Mouse (Mus musculus) neural tube, embryonic 14.5 days (tissue): Measurements from ENCODE around the gene Gm20388. TPM values are rescaled to one million over a fixed set of nuclear protein-coding genes. Genes with fewer than 3 reads are reported as not detected.
A peak's percentile ranks its signal among the peaks of the same experiment; 100 is the strongest.
"Not testable (repeated sequence)": the region's sequence is repeated elsewhere in the genome, so short reads cannot be mapped to it uniquely, and the experiment has no call there.

Experiments
- ATAC-seq: fragments of 200-750 bp; cut with Nextera tagmentation; 2 replicates; pipeline ENCODE4 v1.8.0; 2017; ENCODE audit warnings: low read depth, mild to moderate bottlenecking, moderate TSS enrichment, moderate library complexity
- H3K27ac ChIP-seq: fragments of 300-500 bp; sonication (generic); 2 replicates; pipeline ENCODE4 v1.5.1; 2014; ENCODE audit warnings: low read depth, mild to moderate bottlenecking, control low read depth, low read length, moderate library complexity, mixed read lengths
- H3K27me3 ChIP-seq: fragments of 300-500 bp; sonication (generic); 2 replicates; pipeline ENCODE4 v1.6.1; 2014; ENCODE audit warnings: low read length; ENCODE audit not compliant: control insufficient read depth, insufficient read depth
- H3K36me3 ChIP-seq: fragments of 300-500 bp; sonication (generic); 2 replicates; pipeline ENCODE4 v1.6.1; 2014; ENCODE audit warnings: low read length, mixed read lengths; ENCODE audit not compliant: control insufficient read depth, insufficient read depth
- H3K4me1 ChIP-seq: fragments of 300-500 bp; sonication (generic); 2 replicates; pipeline ENCODE4 v1.6.1; 2014; ENCODE audit warnings: low read length; ENCODE audit not compliant: control insufficient read depth, insufficient read depth
- H3K4me2 ChIP-seq: fragments of 300-500 bp; sonication (generic); 2 replicates; pipeline ENCODE4 v1.6.1; 2014; ENCODE audit warnings: mild to moderate bottlenecking, low read depth, low read length, control low read depth
- H3K4me3 ChIP-seq: fragments of 300-500 bp; sonication (generic); 2 replicates; pipeline ENCODE4 v1.5.1; 2014; ENCODE audit warnings: low read depth, low read length, control low read depth, mixed read lengths
- H3K9ac ChIP-seq: fragments of 300-500 bp; sonication (generic); replicated peaks from 2 replicates; pipeline ENCODE4 v1.6.1; 2014; ENCODE audit warnings: low read depth, mild to moderate bottlenecking, control low read depth, low read length, mixed read lengths
- H3K9me3 ChIP-seq: fragments of 300-500 bp; sonication (generic); 2 replicates; pipeline ENCODE4 v1.6.1; 2016; ENCODE audit warnings: low read length; ENCODE audit not compliant: control insufficient read depth
- WGBS: fragments of 180-500 bp; shearing (Covaris S2); extraction: QIAGEN DNeasy Blood & Tissue Kit; methylation state at CpG from one replicate; pipeline ENCODE4 v1.1.7; 2014; 5-methylcytosine and 5-hydroxymethylcytosine counted together
- polyA plus RNA-seq: library from polyadenylated mRNA; unstranded; fragments of >200 nt; fragmentation: Nextera tagmentation; extraction: Ambion mirVana; gene quantifications from 2 replicates; pipeline ENCODE4 v1.2.1, GENCODE M21; 2014

Gm20388 gene
- polyA plus RNA-seq, 1 experiment from 2014 or later = 10.3 TPM

DNA sequence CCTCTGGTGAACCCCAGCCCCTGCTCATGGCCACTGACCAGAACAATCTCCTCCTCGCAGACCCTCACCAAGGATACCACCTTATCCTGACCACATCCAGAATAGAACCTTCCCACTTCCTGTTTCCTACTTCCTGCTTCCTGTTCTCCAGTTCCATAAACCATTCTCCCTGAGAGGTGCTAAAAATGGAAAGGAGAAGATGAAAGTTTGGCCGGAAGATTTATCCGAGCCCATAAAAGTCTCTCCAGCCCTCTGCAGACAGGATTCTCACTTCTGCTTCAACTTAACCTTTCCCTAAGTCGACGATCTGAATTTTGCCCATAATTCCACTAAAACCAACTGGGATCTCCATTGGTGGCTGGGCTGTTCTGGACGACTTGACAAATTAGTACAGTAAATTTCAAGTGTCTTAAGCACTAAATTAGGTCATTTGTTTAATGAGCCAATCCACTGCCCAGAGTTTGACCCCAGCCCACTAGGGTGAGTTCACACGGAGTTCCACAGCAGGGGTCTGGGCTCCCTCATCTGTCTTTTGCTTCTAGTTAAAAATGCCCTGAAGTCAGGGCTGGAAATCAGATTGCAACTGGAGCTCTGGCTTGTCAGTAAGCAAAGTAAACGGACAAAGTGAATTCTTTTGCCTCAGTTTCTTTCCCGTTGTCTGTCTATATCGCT, 1391.5 kb downstream of the Gm20388 start:
- no peak for ATAC-seq
- Histone ChIP-seq H3K36me3 (no peaks in the 10 kb centered on the region), H3K27me3 (no peaks in the 10 kb centered on the region), H3K4me3 (peak overlapping the region; percentile 6; the same call in 1 of the 2 replicates), H3K4me2 (peak overlapping the region; percentile 40), H3K4me1 (peaks cover 16% of the 10 kb centered on the region), H3K9me3 (no peaks in the 10 kb centered on the region), H3K9ac (no peak overlapping the region; the same call in 1 of the 2 replicates), H3K27ac (peak overlapping the region; percentile 55; the same call in 1 of the 2 replicates)
- WGBS = 34% methylated on average over 10 of the region's 10 CpGs

DNA sequence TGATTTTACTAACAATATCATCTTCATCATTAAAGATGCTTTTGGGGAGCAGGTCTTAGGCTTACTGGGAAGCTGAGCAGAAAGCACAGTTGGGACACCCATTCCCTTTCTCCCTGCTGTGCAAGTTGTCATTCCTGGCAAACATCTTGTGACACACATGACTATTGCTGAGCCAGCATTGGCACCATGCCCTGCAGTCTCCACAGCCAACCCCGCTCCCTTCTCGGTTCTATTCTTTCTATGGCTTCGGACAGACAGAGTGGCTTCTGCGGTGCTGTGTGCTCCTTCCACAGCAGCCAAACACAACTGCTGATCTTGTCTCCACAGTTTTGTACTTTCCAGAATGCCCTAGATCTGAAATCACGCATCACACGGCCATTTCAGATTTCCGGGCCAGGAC, 1397.1 kb downstream of the Gm20388 start:
- 0 out of 2 replicates have a peak, but pooled peaks cover 4% of the 10 kb centered on the region for H3K4me1 ChIP-seq
- no peak overlapping the region for H3K4me3 ChIP-seq
- H3K27ac ChIP-seq = no peak overlapping the region
- H3K4me2 ChIP-seq = no peak overlapping the region
- WGBS = 69% methylated on average over 7 of the region's 7 CpGs
- H3K9me3 ChIP-seq = no peaks in the 10 kb centered on the region
- no peak for ATAC-seq
- no peak overlapping the region for H3K9ac ChIP-seq
- H3K36me3 ChIP-seq = no peaks in the 10 kb centered on the region
- H3K27me3 ChIP-seq = no peaks in the 10 kb centered on the region

DNA sequence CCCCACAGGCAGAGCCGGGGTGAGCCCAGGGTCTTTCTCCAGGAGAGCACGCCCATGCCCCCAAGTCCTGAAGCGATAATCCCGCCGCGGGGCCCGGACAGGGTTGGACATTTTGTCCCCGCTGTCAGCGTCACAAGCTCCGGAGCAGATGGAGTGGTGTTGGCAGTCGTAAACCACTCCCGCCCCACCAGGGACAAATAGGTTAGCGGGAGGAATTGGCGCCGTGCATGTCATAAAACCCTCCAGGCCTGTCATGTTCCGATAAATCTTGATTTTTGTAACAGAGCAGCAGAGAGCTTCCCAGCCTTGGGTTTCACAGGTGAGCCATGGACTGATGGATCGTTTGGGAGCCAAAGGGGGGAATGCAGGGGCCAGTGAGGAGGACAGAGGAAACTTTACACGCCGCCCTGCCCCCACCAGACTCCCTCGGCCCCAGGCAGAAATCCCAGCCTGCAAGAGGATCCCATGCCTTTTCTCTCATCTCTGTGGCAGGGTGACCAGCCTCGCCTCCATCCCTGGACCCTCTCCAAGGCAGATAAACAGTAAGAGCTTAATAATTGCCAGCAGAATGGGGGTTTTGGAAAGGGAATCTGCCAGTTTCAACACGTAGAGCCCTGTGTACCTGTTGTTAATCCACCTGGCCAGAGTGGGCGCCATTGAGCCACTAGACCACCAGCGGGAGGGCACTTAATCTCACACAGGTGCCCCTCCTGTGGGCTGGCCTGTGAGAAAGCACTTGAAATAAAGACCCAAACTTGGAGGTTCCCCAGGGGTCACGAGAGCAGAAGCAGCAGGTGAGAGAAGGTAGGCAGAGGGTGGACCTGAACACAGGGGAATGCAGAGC, 1400.6 kb downstream of the Gm20388 start:
- Histone ChIP-seq H3K4me2 (peak overlapping the region; percentile 19; the same call in 1 of the 2 replicates), H3K27ac (no peak overlapping the region), H3K36me3 (no peaks in the 10 kb centered on the region), H3K4me3 (no peak overlapping the region), H3K27me3 (no peaks in the 10 kb centered on the region), H3K9ac (no peak overlapping the region; the same call in 1 of the 2 replicates), H3K9me3 (no peaks in the 10 kb centered on the region), H3K4me1 (0 out of 2 replicates have a peak, but pooled peaks cover 4% of the 10 kb centered on the region)
- WGBS = 8% methylated on average over 25 of the region's 25 CpGs
- no peak for ATAC-seq

DNA sequence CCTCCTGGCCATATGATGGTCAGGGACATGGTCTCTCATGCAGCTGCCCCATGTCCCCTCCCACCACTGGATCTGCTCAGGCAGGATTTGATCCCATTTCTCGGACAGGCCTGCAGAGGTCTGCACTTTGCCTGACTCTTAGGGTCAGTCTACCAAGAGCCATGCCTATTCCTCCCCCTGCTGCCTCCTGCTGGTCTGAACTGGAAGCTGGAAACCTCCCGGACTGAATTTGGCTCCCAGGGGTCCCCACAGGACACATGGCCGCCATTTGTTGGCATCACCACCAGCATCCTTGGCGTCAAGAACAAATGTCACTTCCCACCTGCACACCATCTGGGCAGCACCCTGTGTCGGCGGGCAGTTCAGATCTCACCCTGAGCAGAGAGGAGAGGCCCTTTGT, 1402.8 kb downstream of the Gm20388 start:
- H3K4me2 ChIP-seq = no peak overlapping the region
- WGBS = 43% methylated on average over 6 of the region's 6 CpGs
- H3K9ac ChIP-seq = no peak overlapping the region
- no peak overlapping the region for H3K27ac ChIP-seq
- H3K4me3 ChIP-seq = no peak overlapping the region
- H3K9me3 ChIP-seq = no peaks in the 10 kb centered on the region
- H3K4me1 ChIP-seq = 0 out of 2 replicates have a peak, but pooled peaks cover 4% of the 10 kb centered on the region
- no peaks in the 10 kb centered on the region for H3K27me3 ChIP-seq
- ATAC-seq = no peak
- no peaks in the 10 kb centered on the region for H3K36me3 ChIP-seq

DNA sequence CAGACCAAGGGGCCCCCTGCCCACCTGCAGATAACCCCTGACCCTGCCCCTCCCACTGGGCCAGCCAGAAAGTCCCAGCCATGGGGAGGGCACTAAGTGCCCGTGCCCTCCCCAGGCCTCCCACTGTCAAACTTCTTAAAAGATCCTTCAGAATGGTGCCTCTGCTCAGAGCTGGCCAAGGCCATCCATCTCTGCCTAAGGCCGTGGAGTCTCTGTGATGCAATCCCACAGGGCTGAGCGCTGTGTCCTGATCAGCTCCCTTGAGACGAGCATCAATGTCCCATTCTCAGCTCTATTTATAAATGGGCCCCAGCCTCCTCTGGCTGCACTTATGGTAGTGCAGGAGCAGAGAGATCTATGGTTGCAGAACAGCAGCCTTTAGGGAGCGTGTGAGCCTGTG, 1403.4 kb downstream of the Gm20388 start:
- H3K9me3 ChIP-seq = no peaks in the 10 kb centered on the region
- 58% methylated on average over 5 of the region's 5 CpGs for WGBS
- no peak overlapping the region for H3K4me2 ChIP-seq

DNA sequence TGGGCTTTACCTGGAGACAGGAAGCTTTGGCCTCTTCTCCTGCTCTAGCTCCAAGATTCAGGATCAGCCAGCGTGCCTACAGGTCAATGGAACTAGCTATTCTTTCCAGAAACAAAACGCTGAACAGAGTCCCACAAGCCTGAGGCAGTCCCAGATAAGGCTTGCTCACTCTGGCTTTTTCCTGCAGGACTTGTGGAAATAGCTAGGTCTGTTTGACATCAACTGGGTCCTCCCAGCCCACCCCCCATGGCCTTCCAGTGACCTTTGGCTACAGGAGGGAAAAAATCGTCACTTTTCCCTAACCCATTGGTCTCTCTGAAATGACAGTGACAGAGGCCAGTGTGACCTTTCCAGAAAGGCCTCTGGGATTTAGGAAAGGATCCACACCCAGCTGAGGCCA, 1404.9 kb downstream of the Gm20388 start:
- no peaks in the 10 kb centered on the region for H3K27me3 ChIP-seq
- no peak overlapping the region for H3K4me3 ChIP-seq
- no peaks in the 10 kb centered on the region for H3K36me3 ChIP-seq
- WGBS = 66% methylated on average over 3 of the region's 3 CpGs
- no peak for ATAC-seq
- no peak overlapping the region for H3K27ac ChIP-seq
- 0 out of 2 replicates have a peak, but pooled peaks cover 4% of the 10 kb centered on the region for H3K4me1 ChIP-seq
- no peaks in the 10 kb centered on the region for H3K9me3 ChIP-seq
- H3K9ac ChIP-seq = no peak overlapping the region
- H3K4me2 ChIP-seq = no peak overlapping the region

More for the DNA sequence above, 1403.4 kb downstream of the Gm20388 start:
- H3K4me3 ChIP-seq = no peak overlapping the region
- H3K9ac ChIP-seq = no peak overlapping the region
- H3K36me3 ChIP-seq = no peaks in the 10 kb centered on the region
- 0 out of 2 replicates have a peak, but pooled peaks cover 4% of the 10 kb centered on the region for H3K4me1 ChIP-seq
- H3K27ac ChIP-seq = no peak overlapping the region
- H3K27me3 ChIP-seq = no peaks in the 10 kb centered on the region
- no peak for ATAC-seq

DNA sequence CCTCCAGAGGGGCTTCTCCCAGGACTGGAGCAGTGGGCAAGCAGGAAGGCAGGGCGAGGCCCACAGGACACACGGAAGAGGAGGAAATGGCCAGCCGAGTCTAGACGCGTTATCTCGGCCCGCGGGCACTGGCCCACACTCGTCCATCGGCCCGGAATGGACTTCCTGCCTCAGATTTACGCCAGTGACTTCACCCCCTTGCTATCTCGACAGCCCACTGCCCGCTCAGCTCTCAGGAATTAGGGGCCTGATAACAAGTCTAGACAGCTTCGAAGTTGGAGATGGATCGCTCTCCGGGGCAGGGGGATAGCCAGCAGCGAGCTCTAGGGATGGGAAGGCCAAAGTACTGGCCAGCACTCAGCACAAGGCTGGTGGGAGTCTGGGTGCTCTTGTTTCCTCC, 1405.4 kb downstream of the Gm20388 start:
- H3K9me3 ChIP-seq = no peaks in the 10 kb centered on the region

DNA sequence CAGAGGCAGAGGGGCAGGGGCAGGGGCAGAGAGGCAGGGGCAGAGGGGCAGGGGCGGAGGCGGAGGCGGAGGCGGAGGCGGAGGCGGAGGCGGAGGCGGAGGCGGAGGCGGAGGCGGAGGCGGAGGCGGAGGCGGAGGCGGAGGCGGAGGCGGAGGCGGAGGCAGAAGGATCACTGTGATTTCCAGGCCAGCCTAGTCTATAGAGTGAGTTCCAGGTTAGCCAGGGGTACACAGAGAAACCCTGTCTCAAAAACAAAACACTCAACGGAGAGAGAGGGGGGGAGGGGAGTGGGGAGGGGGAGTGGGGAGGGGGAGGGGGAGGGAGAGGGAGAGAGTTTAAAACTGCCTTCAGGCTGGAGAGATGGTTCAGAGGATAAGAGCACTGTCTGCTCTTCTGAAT, 1408.1 kb downstream of the Gm20388 start:
- not testable (repeated sequence) for H3K4me1 ChIP-seq, H3K4me2 ChIP-seq, ATAC-seq, H3K27me3 ChIP-seq, H3K9me3 ChIP-seq, H3K9ac ChIP-seq, H3K36me3 ChIP-seq, H3K27ac ChIP-seq, H3K4me3 ChIP-seq
- no CpG with 5 or more reads among the region's 19 CpGs for whole genome bisulfite sequencing

More for the DNA sequence above, 1405.4 kb downstream of the Gm20388 start:
- Histone ChIP-seq H3K4me2 (no peak overlapping the region), H3K27me3 (no peaks in the 10 kb centered on the region), H3K4me1 (0 out of 2 replicates have a peak, but pooled peaks cover 3% of the 10 kb centered on the region), H3K9ac (no peak overlapping the region), H3K4me3 (no peak overlapping the region), H3K27ac (no peak overlapping the region), H3K36me3 (no peaks in the 10 kb centered on the region)
- 77% methylated on average over 18 of the region's 18 CpGs for WGBS
- ATAC-seq = no peak

DNA sequence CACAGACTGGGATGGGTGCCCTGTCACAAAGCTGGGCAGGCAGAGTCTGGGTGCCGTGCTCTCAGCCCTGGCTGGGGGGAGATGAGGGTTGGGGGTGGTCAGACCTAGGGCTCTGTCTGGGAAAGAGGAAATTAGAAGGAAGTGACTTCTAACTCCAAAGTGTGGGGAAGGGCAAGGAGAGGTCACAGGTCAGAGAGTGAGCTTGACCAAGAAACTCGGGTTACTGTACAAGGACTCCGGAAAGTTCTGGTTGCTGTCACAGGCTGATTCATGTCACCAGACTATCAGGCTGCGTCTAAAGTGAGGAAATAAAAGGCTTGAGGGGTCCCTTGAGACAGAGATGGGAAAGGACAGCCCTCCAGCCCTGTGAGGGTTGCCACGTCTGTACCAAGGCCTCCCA, 1408.8 kb downstream of the Gm20388 start:
- Histone ChIP-seq H3K27ac (no peak overlapping the region), H3K4me3 (no peak overlapping the region), H3K4me2 (no peak overlapping the region), H3K9me3 (no peaks in the 10 kb centered on the region), H3K27me3 (no peaks in the 10 kb centered on the region), H3K36me3 (no peaks in the 10 kb centered on the region), H3K4me1 (no peaks in the 10 kb centered on the region), H3K9ac (no peak overlapping the region)
- whole genome bisulfite sequencing = 59% methylated on average over 5 of the region's 5 CpGs
- no peak for ATAC-seq
